8 mouse cellular contexts compared by ENCODE assay signal in genomic region chr4:88017452-88018350, GRCm38 (mm10). TPM values are rescaled to one million over a fixed set of nuclear protein-coding genes. Genes with fewer than 3 reads are reported as not detected.
DNase-seq lines count a peak whose midpoint lies in the region; ATAC-seq and TF ChIP-seq lines count a peak whose summit lies in the region.

No protein-coding gene starts in this region.

- no peaks in the 10 kb centered on the region for H3K9me3 ChIP-seq in hindbrain, embryonic 16.5 days (ENCODE audit: control insufficient read depth, low read length)
- no peaks in the 10 kb centered on the region for H3K9me3 ChIP-seq in lung, embryonic 14.5 days (ENCODE audit: low read depth, low read length)
- H3K9me3 ChIP-seq in stomach, postnatal 0 days (ENCODE audit: control insufficient read depth, low read length): no peaks in the 10 kb centered on the region

- TF ChIP-seq EP300 in stomach, postnatal 0 days (optimal IDR thresholded peaks at IDR 0.05): no peak

- DNase-seq in ovary, postnatal 36 days (ENCODE audit: low spot score): peak; percentile 32
- DNase-seq in ovary, postnatal 14 days (ENCODE audit: low spot score): no peak
- DNase-seq in lung, embryonic 14.5 days: peak; percentile 78
- DNase-seq in stomach, postnatal 0 days (ENCODE audit: low spot score): peak; percentile 54
- DNase-seq in thymus, postnatal 4 days: no peak
- no peak for DNase-seq in gastrocnemius, adult 8-10 months (ENCODE audit: low spot score in 2 of 2)
- no peak for DNase-seq in layer of hippocampus, postnatal 25 days (ENCODE audit: extremely low spot score in 1 of 2, low spot score in 1 of 2)

- no peak overlapping the region for H3K9ac ChIP-seq in hindbrain, embryonic 16.5 days (ENCODE audit: low read depth, low read length)
- no peak overlapping the region for H3K9ac ChIP-seq in lung, embryonic 14.5 days
- H3K9ac ChIP-seq in stomach, postnatal 0 days (ENCODE audit: low read length): no peak overlapping the region

- TF ChIP-seq CTCF in lung, embryonic 14.5 days (IDR thresholded peaks at IDR 0.05; ENCODE audit: low read depth): no peak
- no peak for TF ChIP-seq CTCF in stomach, postnatal 0 days (IDR thresholded peaks at IDR 0.05; ENCODE audit: low read depth)

- 0 out of 2 replicates have a peak, but pooled peaks have one; percentile 60 for ATAC-seq in hindbrain, embryonic 16.5 days
- ATAC-seq in lung, embryonic 14.5 days (ENCODE audit: insufficient read depth): no peak
- no peak; the same call in 1 of the 2 replicates for ATAC-seq in stomach, postnatal 0 days (ENCODE audit: low FRiP score, low TSS enrichment)

- peak overlapping the region; percentile 42 for H3K4me2 ChIP-seq in hindbrain, embryonic 16.5 days (ENCODE audit: low read length)
- peak overlapping the region; percentile 41 for H3K4me2 ChIP-seq in lung, embryonic 14.5 days
- 0 out of 2 replicates have a peak overlapping the region, but pooled peaks have one; percentile 9 for H3K4me2 ChIP-seq in stomach, postnatal 0 days (replicated peaks; ENCODE audit: low read depth)

- H3K27me3 ChIP-seq in hindbrain, embryonic 16.5 days (replicated peaks; ENCODE audit: control insufficient read depth, insufficient read depth, low read length): no peaks in the 10 kb centered on the region
- no peaks in the 10 kb centered on the region for H3K27me3 ChIP-seq in lung, embryonic 14.5 days (ENCODE audit: insufficient read depth, low read length)
- H3K27me3 ChIP-seq in stomach, postnatal 0 days (ENCODE audit: control insufficient read depth, insufficient read depth, low read length): no peaks in the 10 kb centered on the region

- H3K27ac ChIP-seq in hindbrain, embryonic 16.5 days (ENCODE audit: low read depth, low read length): peak overlapping the region; percentile 17; the same call in 1 of the 2 replicates
- H3K27ac ChIP-seq in lung, embryonic 14.5 days (ENCODE audit: low read depth): peak overlapping the region; percentile 58; the same call in 1 of the 2 replicates
- H3K27ac ChIP-seq in stomach, postnatal 0 days (replicated peaks): no peak overlapping the region

- no peaks in the 10 kb centered on the region for H3K36me3 ChIP-seq in hindbrain, embryonic 16.5 days (ENCODE audit: control insufficient read depth, insufficient read depth, low read length)
- H3K36me3 ChIP-seq in lung, embryonic 14.5 days (ENCODE audit: insufficient read depth): no peaks in the 10 kb centered on the region; the same call in 1 of the 2 replicates
- H3K36me3 ChIP-seq in stomach, postnatal 0 days (ENCODE audit: control insufficient read depth, insufficient read depth, low read length): no peaks in the 10 kb centered on the region

- WGBS in hindbrain, embryonic 16.5 days: 26% methylated on average over 18 of the region's 18 CpGs
- 42% methylated on average over 18 of the region's 18 CpGs for WGBS in lung, embryonic 14.5 days
- WGBS in stomach, postnatal 0 days: 34% methylated on average over 18 of the region's 18 CpGs

- peaks cover 19% of the 10 kb centered on the region for H3K4me1 ChIP-seq in hindbrain, embryonic 16.5 days (ENCODE audit: control insufficient read depth, insufficient read depth, low read depth, low read length)
- peaks cover 6% of the 10 kb centered on the region for H3K4me1 ChIP-seq in lung, embryonic 14.5 days (ENCODE audit: insufficient read depth)
- no peaks in the 10 kb centered on the region for H3K4me1 ChIP-seq in stomach, postnatal 0 days (replicated peaks; ENCODE audit: control insufficient read depth, insufficient read depth)

- H3K4me3 ChIP-seq in hindbrain, embryonic 16.5 days (ENCODE audit: low read length): peak overlapping the region; percentile 5; the same call in 1 of the 2 replicates
- H3K4me3 ChIP-seq in lung, embryonic 14.5 days (ENCODE audit: low read depth, low read length): no peak overlapping the region
- no peak overlapping the region for H3K4me3 ChIP-seq in stomach, postnatal 0 days (ENCODE audit: low read depth, low read length)

RNA-seq across cellular contexts. Expression of gene Mllt3, which starts 15.5 kb away (rescaled TPM):
- 59.0 and 73.4 TPM in 2 replicates for polyA plus RNA-seq in hindbrain, embryonic 16.5 days (2015; fragmentation: Nextera tagmentation; extraction: Ambion mirVana)
- 43.6 and 44.1 TPM in 2 replicates for polyA plus RNA-seq in lung, embryonic 14.5 days (2014; fragmentation: Nextera tagmentation; extraction: Ambion mirVana)
- polyA plus RNA-seq in stomach, postnatal 0 days (2015; fragmentation: Nextera tagmentation; extraction: Ambion mirVana): 82.5 and 82.9 TPM in 2 replicates
- 100 to 1,000 TPM; 152 to 188 (median 173) TPM for total RNA-seq in gastrocnemius, adult 8-10 months (2022)
- total RNA-seq in layer of hippocampus, postnatal 25 days (2021): 10 to 100 TPM; 41.1 to 49.8 TPM

Comparison
In these comparisons a context has a peak if more than half of its experiments do, and no peak if none do; other contexts are left out.
1. DNase-seq: peak in ovary, postnatal 36 days (single experiment), lung, embryonic 14.5 days (single experiment) and stomach, postnatal 0 days (single experiment); none in ovary, postnatal 14 days (single experiment), thymus, postnatal 4 days (single experiment), gastrocnemius, adult 8-10 months (0 of 2) and layer of hippocampus, postnatal 25 days (0 of 2).
2. Peak in every context shown above with its lines, with median percentiles within 50 percentile points of each other: H3K4me2 ChIP-seq.